Mouse (Mus musculus) kidney, postnatal 0 days (tissue): ENCODE measurements around the gene Qrich1. TPM values are rescaled to one million over a fixed set of nuclear protein-coding genes. Genes with fewer than 3 reads are reported as not detected.

Experiments used
- ATAC-seq: fragments of 200-750 bp; cut with Nextera tagmentation; replicated peaks from 2 replicates; pipeline ENCODE4 v1.8.0; 2017; ENCODE audit warnings: low read depth, moderate number of reproducible peaks, moderate TSS enrichment, moderate library complexity; ENCODE audit not compliant: low FRiP score
- DNase-seq: peaks from one replicate; pipeline ENCODE4 v3.0.0-alpha.2; 2016; ENCODE audit warnings: low spot score
- H3K27ac ChIP-seq: fragments of 300-500 bp; sonication (generic); 2 replicates; pipeline ENCODE4 v1.5.1; 2014; ENCODE audit warnings: mild to moderate bottlenecking
- H3K27me3 ChIP-seq: fragments of 300-500 bp; sonication (generic); 2 replicates; pipeline ENCODE4 v1.6.1; 2014; ENCODE audit warnings: low read length, mixed read lengths; ENCODE audit not compliant: insufficient read depth
- H3K36me3 ChIP-seq: fragments of 300-500 bp; sonication (generic); 2 replicates; pipeline ENCODE4 v1.6.1; 2014; ENCODE audit warnings: low read length, mixed read lengths; ENCODE audit not compliant: insufficient read depth
- H3K4me1 ChIP-seq: fragments of 300-500 bp; sonication (generic); replicated peaks from 2 replicates; pipeline ENCODE4 v1.6.1; 2014; ENCODE audit warnings: antibody characterized with exemption, low read length, mixed read lengths; ENCODE audit not compliant: insufficient read depth
- H3K4me2 ChIP-seq: fragments of 300-500 bp; sonication (generic); 2 replicates; pipeline ENCODE4 v1.6.1; 2014; ENCODE audit warnings: mild to moderate bottlenecking, low read length, moderate library complexity, mixed read lengths
- H3K4me3 ChIP-seq: fragments of 300-500 bp; sonication (generic); replicated peaks from 2 replicates; pipeline ENCODE4 v1.5.1; 2014; ENCODE audit warnings: low read depth, low read length
- H3K9ac ChIP-seq: fragments of 300-500 bp; sonication (generic); 2 replicates; pipeline ENCODE4 v1.6.1; 2014; ENCODE audit warnings: low read depth, low read length
- H3K9me3 ChIP-seq: fragments of 300-500 bp; sonication (generic); replicated peaks from 2 replicates; pipeline ENCODE4 v1.6.1; 2016; ENCODE audit warnings: low read length, inconsistent platforms, mixed read lengths
- CTCF ChIP-seq: IDR thresholded peaks from 2 replicates; pipeline ENCODE4 v1.5.1; 2016; ENCODE audit warnings: antibody characterized with exemption, low read depth, mild to moderate bottlenecking, moderate library complexity
- WGBS: fragments of 180-500 bp; shearing (Covaris S2); extraction: QIAGEN DNeasy Blood & Tissue Kit; methylation state at CpG from one replicate; pipeline ENCODE4 v1.1.7; 2014; 5-methylcytosine and 5-hydroxymethylcytosine counted together
- polyA plus RNA-seq: library from polyadenylated mRNA; unstranded; fragments of >200 nt; fragmentation: Nextera tagmentation; extraction: Ambion mirVana; gene quantifications from 2 replicates; pipeline ENCODE4 v1.2.1, GENCODE M21; 2015

Gene Qrich1
- polyA plus RNA-seq, 1 experiment from 2014 or later, result 87.2 TPM

DNA sequence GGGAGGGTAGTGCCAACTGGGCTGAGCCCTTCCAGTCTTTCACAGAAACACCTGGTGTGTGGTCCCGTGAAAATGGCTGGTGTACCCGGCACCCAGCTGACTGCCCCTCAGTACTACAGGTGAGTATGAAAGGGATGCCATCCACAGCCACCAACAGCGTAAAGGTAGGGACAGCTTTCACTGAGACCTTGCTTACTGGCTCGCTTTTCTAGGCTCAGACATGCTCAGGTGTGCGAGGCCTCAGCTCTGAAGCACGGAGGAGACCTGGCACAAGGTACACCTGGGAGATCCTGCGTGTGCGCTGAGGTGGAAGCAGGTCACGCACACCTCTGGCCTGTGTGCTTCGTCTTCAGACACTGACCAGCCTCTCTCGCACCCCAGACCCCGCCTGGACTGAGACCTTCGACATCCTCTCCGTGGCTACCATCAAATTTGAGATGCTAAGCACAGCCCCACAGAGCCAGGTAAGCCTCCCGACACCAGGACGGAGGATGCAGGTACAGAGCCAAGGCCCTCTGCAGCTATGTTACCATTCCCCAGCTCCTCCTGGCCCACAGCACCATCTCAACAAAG, 54.9 kb downstream of the Qrich1 start:
- H3K4me3 ChIP-seq, result no peak overlapping the region
- H3K27ac ChIP-seq, result no peak overlapping the region
- H3K9ac ChIP-seq, result no peak overlapping the region
- H3K36me3 ChIP-seq, result peaks cover 27% of the 10 kb centered on the region
- WGBS, result 91% methylated on average over 16 of the region's 16 CpGs
- ATAC-seq (no peak), DNase-seq (no peak)
- TF ChIP-seq CTCF, result no peak
- H3K4me1 ChIP-seq, result 0 out of 2 replicates have a peak, but pooled peaks cover 10% of the 10 kb centered on the region
- no peak overlapping the region for H3K4me2 ChIP-seq
- no peaks in the 10 kb centered on the region for H3K27me3 ChIP-seq
- H3K9me3 ChIP-seq, result no peaks in the 10 kb centered on the region

DNA sequence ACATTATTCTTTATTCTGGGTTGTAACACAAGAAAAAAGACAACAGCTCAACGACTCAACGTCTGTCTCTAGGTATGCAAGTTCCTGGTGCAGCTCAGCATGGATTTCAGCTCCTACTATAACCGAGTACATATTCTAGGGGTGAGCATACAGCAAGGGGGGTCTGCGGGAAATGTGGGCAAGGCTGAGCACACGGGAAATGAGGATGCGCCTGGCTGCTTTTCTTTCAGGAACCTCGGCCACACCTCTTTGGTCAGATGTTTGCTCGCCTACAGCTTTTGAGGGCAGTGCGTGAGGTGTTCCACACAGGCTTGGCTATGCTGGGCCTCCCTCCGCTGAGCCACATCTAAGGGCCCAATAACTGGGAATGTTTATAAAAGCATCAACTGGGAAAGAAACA, 55.7 kb downstream of the Qrich1 start:
- ATAC-seq (no peak), DNase-seq (no peak)
- Histone ChIP-seq H3K4me2 (no peak overlapping the region), H3K27me3 (no peaks in the 10 kb centered on the region), H3K27ac (no peak overlapping the region), H3K9ac (no peak overlapping the region), H3K36me3 (peaks cover 27% of the 10 kb centered on the region), H3K4me1 (0 out of 2 replicates have a peak, but pooled peaks cover 10% of the 10 kb centered on the region), H3K4me3 (no peak overlapping the region), H3K9me3 (no peaks in the 10 kb centered on the region)
- no peak for TF ChIP-seq CTCF
- 72% methylated on average over 10 of the region's 10 CpGs for WGBS

DNA sequence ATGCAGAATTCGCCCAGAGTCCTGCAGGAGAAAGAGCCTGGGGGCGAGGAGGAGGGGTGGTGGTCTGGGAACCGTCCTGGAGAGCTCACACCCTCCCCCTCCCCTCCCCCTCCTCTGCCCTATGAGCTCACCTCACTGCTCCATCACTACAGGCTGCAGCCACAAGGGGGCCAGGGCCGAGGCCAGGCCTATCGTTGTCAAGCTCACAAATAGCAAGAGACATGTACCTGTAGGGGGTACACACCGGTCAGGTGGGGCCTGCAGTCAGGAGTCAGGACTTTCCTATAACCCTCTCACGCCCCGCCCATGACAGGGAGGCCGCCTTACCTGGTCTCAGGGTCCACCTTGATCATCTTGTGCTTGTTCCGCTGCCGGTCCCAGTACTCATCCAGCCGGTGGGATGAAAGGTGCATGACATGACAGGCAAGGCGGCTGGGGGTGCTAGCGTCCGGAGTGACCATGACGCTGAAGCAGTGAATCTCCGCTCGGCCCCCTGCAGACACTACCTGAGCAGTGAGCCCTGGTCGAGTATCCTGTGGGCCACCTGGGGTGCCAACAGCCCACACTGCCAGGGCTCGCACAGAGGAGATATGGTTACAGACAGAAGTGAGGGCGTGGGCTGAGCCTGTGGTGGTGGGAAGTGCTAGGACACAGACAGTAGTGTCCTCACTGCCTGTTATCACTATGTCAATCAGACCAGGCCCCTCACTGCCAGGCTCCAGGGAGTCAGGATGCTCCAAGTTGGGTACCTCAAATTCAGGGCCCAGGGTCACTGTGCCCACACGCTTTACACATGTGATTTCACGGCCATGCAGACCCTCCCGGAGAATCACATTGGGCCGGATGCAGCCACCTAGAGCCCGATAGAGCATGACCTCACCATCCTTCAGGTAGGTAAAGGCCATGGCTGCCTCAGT, 57.4 kb downstream of the Qrich1 start:
- DNase-seq (peak; percentile 75), ATAC-seq (peak; percentile 12; the same call in 1 of the 2 replicates)
- Histone ChIP-seq H3K27ac (no peak overlapping the region), H3K36me3 (peaks cover 27% of the 10 kb centered on the region), H3K4me3 (no peak overlapping the region), H3K4me1 (peaks cover 5% of the 10 kb centered on the region; the same call in 1 of the 2 replicates), H3K27me3 (no peaks in the 10 kb centered on the region), H3K9ac (no peak overlapping the region), H3K9me3 (no peaks in the 10 kb centered on the region), H3K4me2 (no peak overlapping the region)
- TF ChIP-seq CTCF, result peak; percentile 77
- 59% methylated on average over 26 of the region's 26 CpGs for WGBS

DNA sequence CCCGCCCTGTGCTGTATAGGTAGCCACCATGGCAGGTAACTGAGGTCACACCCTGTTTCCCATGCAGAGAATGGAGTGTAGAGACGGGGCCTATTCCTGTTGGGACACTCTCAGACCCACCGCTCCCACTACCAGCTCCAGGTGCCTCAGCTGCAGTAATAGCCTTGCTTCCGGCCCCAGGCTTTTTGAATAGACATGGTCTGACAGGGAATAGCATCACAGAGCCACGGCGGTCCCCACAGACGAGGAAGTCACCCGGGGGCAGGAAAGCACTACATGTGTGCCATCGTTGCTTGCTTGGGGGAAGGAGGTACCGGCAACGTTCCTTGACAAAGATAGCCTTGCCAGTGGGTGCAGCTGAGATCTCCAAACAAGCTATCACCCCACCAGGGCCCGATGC, 58.3 kb downstream of the Qrich1 start:
- no peak overlapping the region for H3K4me2 ChIP-seq
- TF ChIP-seq CTCF, result no peak
- no peaks in the 10 kb centered on the region for H3K9me3 ChIP-seq
- H3K4me3 ChIP-seq, result no peak overlapping the region
- WGBS, result 83% methylated on average over 12 of the region's 12 CpGs
- peaks cover 11% of the 10 kb centered on the region; the same call in 1 of the 2 replicates for H3K4me1 ChIP-seq
- peaks cover 27% of the 10 kb centered on the region for H3K36me3 ChIP-seq
- no peak for ATAC-seq
- H3K27me3 ChIP-seq, result no peaks in the 10 kb centered on the region
- no peak overlapping the region for H3K9ac ChIP-seq
- no peak for DNase-seq
- H3K27ac ChIP-seq, result no peak overlapping the region

DNA sequence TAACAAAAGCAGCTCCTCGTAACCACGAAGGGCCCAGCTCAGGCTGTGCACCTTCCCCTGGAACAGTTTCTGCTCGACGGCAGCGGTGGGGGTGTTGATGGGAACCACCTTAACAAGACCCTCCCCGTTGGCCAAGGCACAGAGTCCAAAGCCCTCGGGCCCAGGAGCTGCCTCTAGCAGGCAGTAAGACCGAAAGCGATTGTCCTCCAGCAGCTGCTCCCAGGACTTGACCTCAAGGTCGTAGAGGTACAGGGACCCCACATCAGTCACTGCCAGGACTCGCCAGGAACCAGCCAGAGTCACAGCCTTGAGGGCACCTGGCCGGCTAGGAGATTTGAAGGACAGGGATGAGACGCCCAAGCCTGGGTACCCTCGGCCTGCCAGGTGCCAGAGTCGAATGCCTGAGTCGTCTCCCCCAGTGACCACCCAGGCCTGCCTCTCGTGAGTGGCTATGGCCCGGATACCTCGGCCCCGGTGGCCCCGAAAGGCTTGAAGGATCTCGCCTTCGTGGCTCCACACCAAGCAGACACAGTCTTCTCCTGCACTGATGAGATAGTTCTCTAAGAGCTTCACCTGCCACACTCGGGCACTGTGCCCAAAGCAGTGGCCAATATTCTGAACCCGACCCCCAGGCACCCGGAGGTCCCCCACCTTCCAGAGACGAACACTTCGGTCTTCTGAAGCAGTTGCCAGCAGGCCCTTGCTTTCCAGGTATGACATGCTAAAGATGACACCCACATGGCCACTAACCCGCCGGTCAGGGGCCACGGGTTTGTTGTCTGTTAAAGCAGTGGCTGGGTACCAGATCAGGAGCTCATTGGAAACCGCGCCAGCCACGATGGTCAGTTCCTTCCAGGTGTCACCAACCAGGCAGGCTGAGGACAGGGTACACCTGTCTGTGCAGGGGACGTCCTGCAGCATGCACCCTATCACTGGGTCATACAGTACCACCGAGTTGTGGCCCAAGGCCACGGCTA, 59.0 kb downstream of the Qrich1 start:
- TF ChIP-seq CTCF, result no peak
- Histone ChIP-seq H3K9ac (no peak overlapping the region), H3K4me1 (peaks cover 11% of the 10 kb centered on the region; the same call in 1 of the 2 replicates), H3K27me3 (no peaks in the 10 kb centered on the region), H3K9me3 (no peaks in the 10 kb centered on the region), H3K36me3 (peaks cover 27% of the 10 kb centered on the region), H3K27ac (no peak overlapping the region), H3K4me2 (no peak overlapping the region), H3K4me3 (no peak overlapping the region)
- ATAC-seq (no peak), DNase-seq (no peak)
- 77% methylated on average over 37 of the region's 37 CpGs for WGBS

DNA sequence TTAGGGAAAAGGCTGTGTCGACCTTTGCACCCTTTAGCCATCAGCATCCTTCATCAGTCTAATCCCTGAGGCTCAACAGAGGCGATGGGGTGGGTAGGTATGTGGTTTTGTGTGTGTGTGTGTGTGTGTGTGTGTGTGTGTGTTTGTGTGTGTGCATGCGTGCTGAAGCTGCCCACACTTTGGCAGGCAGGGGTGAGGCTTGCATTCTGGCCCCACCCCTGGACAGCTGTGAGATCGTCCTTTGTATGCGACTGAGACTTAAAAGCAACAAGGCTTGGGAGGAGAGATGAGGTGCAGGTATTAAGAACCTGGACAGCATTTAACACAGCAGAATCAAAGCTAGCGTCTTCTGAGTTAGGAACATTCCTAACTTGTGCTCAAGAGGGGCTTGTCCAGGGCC, 60.4 kb downstream of the Qrich1 start:
- 43% methylated on average over 6 of the region's 6 CpGs for WGBS
- Histone ChIP-seq H3K9ac (no peak overlapping the region; the same call in 1 of the 2 replicates), H3K4me2 (peak overlapping the region; percentile 84), H3K4me3 (no peak overlapping the region), H3K36me3 (peaks cover 22% of the 10 kb centered on the region), H3K27me3 (no peaks in the 10 kb centered on the region), H3K4me1 (peaks cover 11% of the 10 kb centered on the region; the same call in 1 of the 2 replicates), H3K27ac (no peak overlapping the region), H3K9me3 (no peaks in the 10 kb centered on the region)
- DNase-seq (no peak), ATAC-seq (no peak)
- TF ChIP-seq CTCF, result no peak
